Mouse (Mus musculus) olfactory bulb, adult 2 months (tissue): ENCODE measurements around the gene Mn1. TPM values are rescaled to one million over a fixed set of nuclear protein-coding genes. Genes with fewer than 3 reads are reported as not detected.
A peak's percentile ranks its signal among the peaks of the same experiment; 100 is the strongest.

ENCODE experiments used
- H3K27ac ChIP-seq: fragments of 200-500 bp; 2 replicates; pipeline ENCODE4 v1.5.1; 2012; ENCODE audit warnings: low read depth, low read length; ENCODE audit not compliant: insufficient read depth
- H3K4me1 ChIP-seq: fragments of 200-500 bp; 2 replicates; pipeline ENCODE4 v1.6.1; 2012; ENCODE audit warnings: low read length; ENCODE audit not compliant: control insufficient read depth, insufficient read depth
- H3K4me3 ChIP-seq: fragments of 200-500 bp; 2 replicates; pipeline ENCODE4 v1.5.1; 2012; ENCODE audit warnings: mild to moderate bottlenecking, low read depth, low read length, moderate library complexity; ENCODE audit not compliant: insufficient read depth
- CTCF ChIP-seq: fragments of 200-500 bp; IDR thresholded peaks from 2 replicates; pipeline ENCODE4 v1.5.1; 2012; ENCODE audit warnings: low read depth, mild to moderate bottlenecking, low read length, moderate library complexity; ENCODE audit not compliant: insufficient read depth
- POLR2A ChIP-seq: fragments of 200-500 bp; IDR thresholded peaks from 2 replicates; pipeline ENCODE4 v1.6.1; 2012; ENCODE audit warnings: mild to moderate bottlenecking, low read depth, low read length, moderate library complexity; ENCODE audit not compliant: insufficient read depth
- WGBS: fragments of 180-500 bp; shearing (Covaris S2); methylation state at CpG from one replicate; pipeline ENCODE4 v1.1.7; 2018; 5-methylcytosine and 5-hydroxymethylcytosine counted together
- polyA plus RNA-seq: library from polyadenylated mRNA; stranded (reverse); fragments of >200 nt; gene quantifications from 2 replicates; pipeline ENCODE4 v1.2.4, GENCODE M21; 2012; ENCODE audit warnings: low replicate concordance; ENCODE audit not compliant: missing spikeins, insufficient read depth, insufficient read length

Gene Mn1
- polyA plus RNA-seq, 1 experiment: not detected

DNA sequence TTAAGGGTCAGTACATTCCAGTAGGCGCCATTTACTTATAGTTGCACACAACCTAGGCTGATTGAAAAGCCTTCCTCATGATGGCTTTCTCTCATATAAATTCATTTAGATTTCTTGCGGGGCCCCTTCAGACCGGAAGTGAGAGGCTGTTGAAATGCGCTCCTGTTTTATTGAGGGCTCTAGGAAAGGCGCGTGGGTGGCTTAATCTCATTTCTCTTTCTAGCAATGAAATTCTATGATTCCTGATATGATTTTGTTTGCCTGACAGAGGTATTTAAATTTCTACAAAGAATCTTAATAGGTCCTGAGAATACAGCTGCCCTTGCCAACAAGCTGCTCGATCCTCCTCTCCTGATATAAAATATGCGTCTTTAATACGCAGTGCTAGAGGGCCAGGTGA lies 8.7 kb downstream of the Mn1 start:
- TF ChIP-seq POLR2A: no peak
- TF ChIP-seq CTCF: no peak
- no peak overlapping the region for H3K27ac ChIP-seq
- WGBS: 75% methylated on average over 9 of the region's 9 CpGs
- peaks cover 4% of the 10 kb centered on the region; the same call in 1 of the 2 replicates for H3K4me1 ChIP-seq
- H3K4me3 ChIP-seq: no peak overlapping the region

- WGBS: 68% methylated on average over 5 of the region's 5 CpGs
- Histone ChIP-seq H3K4me3 (no peak overlapping the region), H3K4me1 (peaks cover 4% of the 10 kb centered on the region; the same call in 1 of the 2 replicates), H3K27ac (no peak overlapping the region)
- no peak for TF ChIP-seq CTCF
- TF ChIP-seq POLR2A: no peak
Measured at GRCm38 (mm10) chr5:111426249-111426648, 9.1 kb downstream of the Mn1 start.

DNA sequence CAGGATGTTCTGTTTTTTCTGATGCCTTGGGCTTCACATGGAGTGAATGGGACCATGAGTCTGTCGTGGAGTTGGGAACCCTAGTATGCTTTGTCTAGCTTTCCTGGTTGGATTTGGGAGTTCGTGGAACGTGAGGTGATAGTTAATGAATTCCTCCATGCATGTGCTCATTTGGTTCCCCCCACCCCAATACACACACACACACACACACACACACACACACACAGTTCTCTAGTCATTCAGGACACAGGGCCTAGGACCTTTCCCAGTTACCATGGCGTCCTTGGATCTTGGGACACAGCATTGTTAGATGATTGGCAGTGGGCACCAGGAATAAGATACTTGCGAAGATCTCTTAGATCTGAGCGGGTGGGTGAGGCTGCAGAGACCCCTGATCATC lies 11.7 kb downstream of the Mn1 start:
- no peak overlapping the region for H3K4me3 ChIP-seq
- peaks cover 14% of the 10 kb centered on the region for H3K4me1 ChIP-seq
- TF ChIP-seq POLR2A: no peak
- no peak for TF ChIP-seq CTCF
- WGBS: 90% methylated on average over 6 of the region's 6 CpGs
- 0 out of 2 replicates have a peak overlapping the region, but pooled peaks have one; percentile 12 for H3K27ac ChIP-seq

DNA sequence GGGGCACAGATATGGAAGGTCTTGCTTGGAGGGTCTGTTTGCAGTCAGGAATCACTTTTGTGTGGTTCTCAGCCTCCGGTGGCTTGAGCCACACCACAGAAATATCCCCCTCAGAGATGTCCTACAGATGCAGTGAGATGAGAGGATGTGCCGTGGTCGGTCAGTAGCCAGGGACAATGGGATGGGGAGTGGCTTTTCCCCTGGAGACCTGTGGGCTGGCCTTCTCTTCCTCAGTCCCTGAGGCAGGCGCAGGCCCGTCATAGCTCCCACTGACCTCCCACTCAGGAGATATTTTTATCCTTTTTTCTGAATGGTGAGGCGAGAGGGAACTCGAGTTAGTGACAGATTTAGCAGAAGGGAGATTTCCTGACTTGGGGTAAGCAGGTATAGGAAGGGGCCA lies 12.6 kb downstream of the Mn1 start:
- Histone ChIP-seq H3K4me3 (no peak overlapping the region), H3K4me1 (peaks cover 17% of the 10 kb centered on the region), H3K27ac (no peak overlapping the region)
- WGBS: 50% methylated on average over 7 of the region's 7 CpGs
- TF ChIP-seq CTCF: no peak
- TF ChIP-seq POLR2A: no peak

- H3K27ac ChIP-seq: no peak overlapping the region
- H3K4me3 ChIP-seq: no peak overlapping the region
- WGBS: 63% methylated on average over 11 of the region's 11 CpGs
- H3K4me1 ChIP-seq: peaks cover 22% of the 10 kb centered on the region
- no peak for TF ChIP-seq CTCF
- TF ChIP-seq POLR2A: no peak
Measured at GRCm38 (mm10) chr5:111431007-111431730, 14.0 kb downstream of the Mn1 start.

- peaks cover 37% of the 10 kb centered on the region for H3K4me1 ChIP-seq
- TF ChIP-seq POLR2A (no peak), CTCF (no peak)
- no peak overlapping the region for H3K27ac ChIP-seq
- no peak overlapping the region for H3K4me3 ChIP-seq
- 76% methylated on average over 5 of the region's 5 CpGs for WGBS
Measured at GRCm38 (mm10) chr5:111432842-111433241, 15.7 kb downstream of the Mn1 start.

DNA sequence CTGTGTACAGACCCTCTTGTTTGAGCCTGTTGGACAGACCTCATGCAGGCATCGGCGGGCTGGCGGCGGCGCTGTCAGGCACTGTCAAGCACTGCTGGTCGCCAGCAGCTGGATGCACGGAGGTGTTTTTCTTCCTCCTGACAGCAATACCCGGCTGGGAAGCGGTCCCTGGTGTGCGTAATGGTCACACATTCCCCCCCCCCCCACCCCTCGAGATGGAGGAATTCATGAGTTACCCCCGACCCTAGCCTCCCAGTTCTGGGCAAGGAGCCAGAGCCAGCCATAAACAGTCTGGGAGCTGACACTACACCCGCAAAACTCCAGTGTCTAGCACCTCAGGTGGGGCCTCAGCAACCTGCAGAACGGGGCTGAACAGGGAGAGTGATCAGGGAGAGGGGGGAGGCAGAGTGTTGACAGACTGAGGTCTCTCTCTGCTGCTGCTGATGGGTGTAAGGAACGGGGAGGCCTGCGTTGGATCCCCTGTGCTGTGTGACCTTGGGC lies 17.2 kb downstream of the Mn1 start:
- H3K4me1 ChIP-seq: peaks cover 42% of the 10 kb centered on the region
- no peak for TF ChIP-seq CTCF
- no peak for TF ChIP-seq POLR2A
- H3K4me3 ChIP-seq: no peak overlapping the region
- 50% methylated on average over 16 of the region's 16 CpGs for WGBS
- H3K27ac ChIP-seq: no peak overlapping the region

- 86% methylated on average over 7 of the region's 7 CpGs for WGBS
- Histone ChIP-seq H3K4me3 (no peak overlapping the region), H3K27ac (no peak overlapping the region), H3K4me1 (peaks cover 38% of the 10 kb centered on the region)
- TF ChIP-seq CTCF (no peak), POLR2A (no peak)
Measured at GRCm38 (mm10) chr5:111436260-111436659, 19.1 kb downstream of the Mn1 start.

GRCm38 (mm10) chr5:111437205-111437604 lies 20.0 kb downstream of the Mn1 start:
- Histone ChIP-seq H3K4me3 (no peak overlapping the region), H3K27ac (no peak overlapping the region), H3K4me1 (peaks cover 34% of the 10 kb centered on the region)
- 36% methylated on average over 7 of the region's 7 CpGs for WGBS
- TF ChIP-seq POLR2A (no peak), CTCF (no peak)
